Mouse (Mus musculus) kidney, embryonic 14.5 days (tissue): Measurements from ENCODE around the gene Sarnp. TPM values are rescaled to one million over a fixed set of nuclear protein-coding genes. Genes with fewer than 3 reads are reported as not detected.
"Not testable (repeated sequence)": the region's sequence is repeated elsewhere in the genome, so short reads cannot be mapped to it uniquely, and the experiment has no call there.

Source experiments
- ATAC-seq: fragments of 200-750 bp; cut with Nextera tagmentation; 2 replicates; pipeline ENCODE4 v1.8.0; 2017; ENCODE audit warnings: moderate number of reproducible peaks, mild to moderate bottlenecking, moderate TSS enrichment, moderate library complexity; ENCODE audit not compliant: low FRiP score, low TSS enrichment
- H3K27ac ChIP-seq: fragments of 300-500 bp; sonication (generic); 2 replicates; pipeline ENCODE4 v1.5.1; 2014; ENCODE audit warnings: low read depth, mild to moderate bottlenecking, low read length, moderate library complexity, mixed read lengths
- H3K27me3 ChIP-seq: fragments of 300-500 bp; sonication (generic); 2 replicates; pipeline ENCODE4 v1.6.1; 2014; ENCODE audit warnings: mild to moderate bottlenecking, low read length; ENCODE audit not compliant: control insufficient read depth, insufficient read depth
- H3K36me3 ChIP-seq: fragments of 300-500 bp; sonication (generic); 2 replicates; pipeline ENCODE4 v1.6.1; 2014; ENCODE audit warnings: low read length, mixed read lengths; ENCODE audit not compliant: control insufficient read depth, insufficient read depth
- H3K4me1 ChIP-seq: fragments of 300-500 bp; sonication (generic); 2 replicates; pipeline ENCODE4 v1.6.1; 2014; ENCODE audit warnings: low read length, mixed read lengths; ENCODE audit not compliant: control insufficient read depth, insufficient read depth
- H3K4me2 ChIP-seq: fragments of 300-500 bp; sonication (generic); replicated peaks from 2 replicates; pipeline ENCODE4 v1.6.1; 2014; ENCODE audit warnings: low read depth, mild to moderate bottlenecking, low read length
- H3K4me3 ChIP-seq: fragments of 300-500 bp; sonication (generic); 2 replicates; pipeline ENCODE4 v1.5.1; 2014; ENCODE audit warnings: mild to moderate bottlenecking, low read length
- H3K9ac ChIP-seq: fragments of 300-500 bp; sonication (generic); 2 replicates; pipeline ENCODE4 v1.6.1; 2014; ENCODE audit warnings: low read depth, mild to moderate bottlenecking, low read length, moderate library complexity
- H3K9me3 ChIP-seq: fragments of 300-500 bp; sonication (generic); 2 replicates; pipeline ENCODE4 v1.6.1; 2016; ENCODE audit warnings: low read length; ENCODE audit not compliant: control insufficient read depth
- WGBS: fragments of 180-500 bp; shearing (Covaris S2); extraction: QIAGEN DNeasy Blood & Tissue Kit; methylation state at CpG from one replicate; pipeline ENCODE4 v1.1.7; 2014; 5-methylcytosine and 5-hydroxymethylcytosine counted together
- polyA plus RNA-seq: library from polyadenylated mRNA; unstranded; fragments of >200 nt; fragmentation: Nextera tagmentation; extraction: Ambion mirVana; gene quantifications from 2 replicates; pipeline ENCODE4 v1.2.1, GENCODE M21; 2014

Gene Sarnp
- polyA plus RNA-seq, 1 experiment from 2014 or later: 219 TPM

DNA sequence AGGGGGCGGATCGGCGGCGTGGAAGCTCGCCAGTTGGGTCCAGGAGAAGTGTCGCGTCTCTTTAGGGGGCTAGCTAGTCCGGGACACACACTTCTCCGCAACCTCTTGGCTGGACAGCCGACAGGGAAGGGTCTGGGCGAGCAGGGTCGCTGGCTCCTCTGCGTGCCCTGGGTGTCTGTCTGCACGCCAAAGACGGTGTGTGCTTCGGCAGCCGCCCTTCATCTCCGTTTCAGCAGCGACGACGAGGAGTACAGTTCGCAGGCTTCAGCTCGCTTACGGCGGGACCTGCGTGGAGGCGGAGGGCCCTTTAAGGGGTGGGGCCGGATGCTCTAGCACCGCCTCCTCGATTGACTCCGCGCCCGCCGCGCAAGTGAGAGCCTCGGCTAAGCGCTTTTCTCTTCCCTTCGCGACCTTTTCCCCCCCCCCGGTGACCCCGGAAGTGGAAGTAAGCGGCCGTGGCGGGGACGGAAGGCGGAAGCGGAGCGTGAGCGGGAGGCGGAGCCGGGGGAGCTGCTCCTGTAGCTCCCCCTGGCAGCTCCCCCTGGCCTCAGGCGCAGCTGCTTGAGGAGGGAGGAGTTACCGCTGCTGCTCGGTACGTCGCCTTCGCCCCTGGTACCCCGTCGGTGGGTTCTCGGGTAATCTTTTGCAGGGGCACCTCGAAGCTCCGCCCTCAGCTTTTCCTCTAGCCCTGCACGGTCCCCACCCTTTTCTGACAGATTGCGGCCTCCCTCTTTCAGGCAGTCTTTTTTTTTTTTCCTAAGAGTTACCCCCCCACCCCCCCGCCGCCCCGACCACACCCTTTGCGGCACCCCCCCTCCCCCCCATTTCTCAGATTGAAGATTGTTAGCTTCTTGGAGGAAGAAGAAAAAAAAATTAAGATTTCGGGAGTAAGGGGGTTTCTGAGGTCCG lies 11.8 kb upstream of the Sarnp start:
- Histone ChIP-seq H3K27ac (peak overlapping the region; percentile 98), H3K4me3 (peak overlapping the region; percentile 85), H3K4me1 (peaks cover 36% of the 10 kb centered on the region), H3K36me3 (peaks cover 23% of the 10 kb centered on the region; the same call in 1 of the 2 replicates), H3K4me2 (peak overlapping the region; percentile 72), H3K9me3 (no peaks in the 10 kb centered on the region), H3K27me3 (no peaks in the 10 kb centered on the region), H3K9ac (peak overlapping the region; percentile 83)
- ATAC-seq: peak; percentile 95
- under 1% methylated on average over 69 of the region's 70 CpGs for WGBS

DNA sequence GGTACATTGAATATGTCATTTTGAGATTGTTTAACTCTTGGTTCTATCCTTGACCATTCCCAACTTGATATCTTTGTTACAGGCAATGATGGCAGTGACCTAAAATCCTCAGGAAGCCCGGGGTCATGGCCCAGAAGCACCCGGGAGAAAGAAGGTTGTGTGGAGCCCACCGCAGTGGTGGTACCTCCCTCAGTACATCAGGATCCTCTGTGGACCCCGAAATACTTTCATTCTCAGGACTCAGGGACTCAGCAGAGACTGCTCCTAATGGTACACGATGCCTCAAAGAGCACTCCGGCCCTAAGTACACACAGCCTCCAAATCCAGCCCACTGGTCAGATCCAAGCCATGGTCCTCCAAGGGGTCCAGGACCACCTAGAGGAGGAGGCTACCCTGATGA lies 11.0 kb upstream of the Sarnp start:
- Histone ChIP-seq H3K4me1 (peaks cover 36% of the 10 kb centered on the region), H3K9me3 (no peaks in the 10 kb centered on the region), H3K9ac (peak overlapping the region; percentile 83), H3K4me2 (peak overlapping the region; percentile 59), H3K36me3 (peaks cover 16% of the 10 kb centered on the region; the same call in 1 of the 2 replicates), H3K27me3 (no peaks in the 10 kb centered on the region), H3K27ac (peak overlapping the region; percentile 98; the same call in 1 of the 2 replicates), H3K4me3 (peak overlapping the region; percentile 85)
- WGBS: 56% methylated on average over 6 of the region's 6 CpGs
- ATAC-seq: no peak

DNA sequence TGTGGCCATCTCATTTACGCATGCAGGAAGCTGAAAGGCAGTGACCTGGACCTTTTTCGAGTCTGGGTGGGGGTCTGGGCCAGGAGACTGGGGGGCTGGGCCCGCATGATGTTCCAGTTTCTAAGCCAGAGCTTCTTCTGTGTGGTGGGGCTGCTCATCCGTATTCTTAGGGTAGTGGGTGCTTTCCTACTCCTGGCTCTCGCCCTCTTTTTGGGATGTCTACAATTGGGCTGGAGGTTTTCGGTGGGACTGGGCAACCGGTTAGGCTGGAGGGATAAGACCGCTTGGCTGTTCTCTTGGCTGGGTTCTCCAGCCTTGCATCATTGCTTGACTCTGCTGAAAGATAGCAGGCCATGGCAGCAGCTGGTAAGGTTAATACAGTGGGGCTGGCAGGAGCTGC lies 10.1 kb upstream of the Sarnp start:
- peak overlapping the region; percentile 59 for H3K4me2 ChIP-seq
- peaks cover 36% of the 10 kb centered on the region for H3K4me1 ChIP-seq
- H3K27me3 ChIP-seq: no peaks in the 10 kb centered on the region
- H3K9me3 ChIP-seq: no peaks in the 10 kb centered on the region
- peaks cover 7% of the 10 kb centered on the region; the same call in 1 of the 2 replicates for H3K36me3 ChIP-seq
- WGBS: 88% methylated on average over 8 of the region's 8 CpGs
- H3K9ac ChIP-seq: peak overlapping the region; percentile 83
- ATAC-seq: no peak
- H3K27ac ChIP-seq: no peak overlapping the region
- H3K4me3 ChIP-seq: peak overlapping the region; percentile 85

DNA sequence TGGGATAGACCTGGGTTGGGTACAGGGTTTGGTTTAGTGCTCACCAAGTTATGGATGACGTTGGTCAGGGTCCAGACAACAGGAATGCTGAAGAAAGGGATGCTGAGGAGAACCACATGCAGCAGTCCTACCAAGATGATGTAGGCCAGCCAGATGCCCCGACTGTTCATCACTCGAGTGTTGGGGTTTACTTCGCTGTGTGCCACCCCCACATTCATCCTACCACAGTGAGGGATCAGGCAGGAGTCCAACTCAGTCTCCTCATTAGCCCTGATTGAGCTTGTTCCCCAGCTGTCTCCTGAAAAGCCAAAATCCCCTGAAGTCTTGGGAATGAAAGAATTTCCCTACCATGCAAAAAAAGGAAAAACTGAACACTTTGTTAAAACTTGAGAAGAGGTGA lies 3.1 kb downstream of the Sarnp start:
- 89% methylated on average over 4 of the region's 4 CpGs for WGBS
- no peak overlapping the region for H3K4me2 ChIP-seq

DNA sequence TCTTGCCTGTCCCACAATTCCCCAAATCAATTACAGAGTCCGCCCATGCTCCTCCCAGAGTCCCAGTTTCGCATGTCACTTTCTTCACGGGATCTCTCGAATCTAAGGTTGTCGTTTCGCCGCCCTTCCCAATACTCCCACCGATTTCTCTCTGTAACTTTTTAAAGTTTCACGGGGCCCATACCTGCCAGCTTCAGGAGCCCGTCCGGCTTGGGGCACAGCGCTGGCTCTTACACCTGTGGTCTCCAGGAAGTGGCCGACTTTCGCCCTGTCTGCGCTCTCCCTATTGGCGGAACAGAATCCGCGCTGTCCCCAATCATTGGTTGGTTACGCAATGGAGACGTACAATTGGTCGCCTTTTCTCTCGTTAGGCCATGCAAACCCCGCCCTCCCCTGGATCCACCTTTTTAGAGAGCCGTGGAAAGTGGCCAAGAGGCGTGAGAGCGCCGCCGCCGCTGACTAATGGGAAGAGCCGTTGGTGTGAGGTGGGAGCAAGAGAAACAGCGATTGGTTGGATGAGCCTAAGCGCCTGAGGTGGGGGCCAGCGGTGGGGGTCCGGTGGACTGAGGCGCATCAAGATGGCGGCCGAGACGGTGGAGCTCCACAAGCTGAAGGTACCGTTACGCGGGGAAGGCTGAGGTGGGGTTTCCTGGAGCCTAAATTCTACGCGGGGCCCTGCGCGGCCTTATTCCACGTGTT lies 4.4 kb downstream of the Sarnp start, which contains the start of gene Ormdl2:
Gene Ormdl2, minus strand, starts transcription at position 288 of the 699 bp plus-strand sequence.
- H3K4me1 ChIP-seq: peaks cover 7% of the 10 kb centered on the region
- peak within 1 kb of the TSS; percentile 90 for H3K4me3 ChIP-seq
- H3K9ac ChIP-seq: peak within 1 kb of the TSS; percentile 80
- H3K27ac ChIP-seq: peak within 1 kb of the TSS; percentile 56; the same call in 1 of the 2 replicates
- WGBS: under 1% methylated on average over 46 of the region's 46 CpGs
- H3K9me3 ChIP-seq: no peaks in the 10 kb centered on the region
- no peaks in the 10 kb centered on the region for H3K27me3 ChIP-seq
- ATAC-seq: peak; percentile 100
- H3K4me2 ChIP-seq: peak within 1 kb of the TSS; percentile 88
- H3K36me3 ChIP-seq: peaks cover 41% of the 10 kb centered on the region

More for the DNA sequence above, 3.1 kb downstream of the Sarnp start:
- Histone ChIP-seq H3K9me3 (no peaks in the 10 kb centered on the region), H3K27me3 (no peaks in the 10 kb centered on the region), H3K36me3 (peaks cover 51% of the 10 kb centered on the region), H3K9ac (no peak overlapping the region), H3K4me3 (no peak overlapping the region), H3K27ac (no peak overlapping the region), H3K4me1 (peaks cover 7% of the 10 kb centered on the region)
- ATAC-seq: no peak

DNA sequence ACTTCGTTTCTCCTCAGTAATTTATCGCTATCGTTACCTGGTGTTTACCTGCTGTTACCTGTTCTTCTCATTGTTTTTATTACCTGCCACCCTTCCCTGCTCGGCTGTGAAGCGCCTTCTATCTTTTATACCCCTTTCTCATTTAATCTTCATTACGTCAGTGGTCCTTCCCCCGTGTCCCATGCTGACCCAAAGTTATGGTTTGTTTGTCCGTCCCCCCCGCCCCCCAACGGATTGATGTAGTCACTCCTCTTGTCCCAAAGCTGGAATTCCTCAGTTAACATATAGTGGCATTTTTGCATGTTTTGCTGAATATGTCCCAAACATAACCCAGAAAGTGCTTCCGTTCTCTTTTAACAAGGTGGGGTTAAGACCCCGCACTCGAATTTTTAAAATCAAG lies 5.0 kb downstream of the Sarnp start:
- H3K27me3 ChIP-seq: no peaks in the 10 kb centered on the region
- peaks cover 37% of the 10 kb centered on the region for H3K36me3 ChIP-seq
- H3K27ac ChIP-seq: peak overlapping the region; percentile 56; the same call in 1 of the 2 replicates
- H3K9ac ChIP-seq: peak overlapping the region; percentile 80
- ATAC-seq: peak; percentile 0; the same call in 1 of the 2 replicates
- H3K4me3 ChIP-seq: peak overlapping the region; percentile 90
- H3K4me2 ChIP-seq: peak overlapping the region; percentile 88
- H3K9me3 ChIP-seq: no peaks in the 10 kb centered on the region
- peaks cover 7% of the 10 kb centered on the region for H3K4me1 ChIP-seq
- 2% methylated on average over 13 of the region's 13 CpGs for WGBS

DNA sequence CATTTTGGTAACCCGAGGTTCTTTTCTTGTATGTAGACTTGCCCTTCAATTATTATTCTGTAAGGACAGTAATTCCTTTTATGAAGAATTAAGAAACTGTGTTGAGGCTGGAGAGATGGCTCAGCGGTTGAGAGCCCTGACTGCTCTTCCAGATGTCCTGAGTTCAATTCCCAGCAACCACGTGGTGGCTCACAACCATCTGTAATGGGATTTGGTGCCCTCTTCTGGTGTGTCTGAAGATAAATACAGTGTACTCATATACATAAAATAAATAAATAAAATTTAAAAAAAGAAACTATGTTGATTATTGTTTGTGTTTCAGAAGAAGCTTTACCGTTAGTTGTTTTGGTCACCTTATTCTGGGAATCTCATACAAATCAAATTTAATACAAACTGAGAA lies 6.0 kb downstream of the Sarnp start:
- H3K4me3 ChIP-seq: peak overlapping the region; percentile 90; the same call in 1 of the 2 replicates
- 88% methylated on average over 4 of the region's 4 CpGs for WGBS
- ATAC-seq: not testable (repeated sequence)

DNA sequence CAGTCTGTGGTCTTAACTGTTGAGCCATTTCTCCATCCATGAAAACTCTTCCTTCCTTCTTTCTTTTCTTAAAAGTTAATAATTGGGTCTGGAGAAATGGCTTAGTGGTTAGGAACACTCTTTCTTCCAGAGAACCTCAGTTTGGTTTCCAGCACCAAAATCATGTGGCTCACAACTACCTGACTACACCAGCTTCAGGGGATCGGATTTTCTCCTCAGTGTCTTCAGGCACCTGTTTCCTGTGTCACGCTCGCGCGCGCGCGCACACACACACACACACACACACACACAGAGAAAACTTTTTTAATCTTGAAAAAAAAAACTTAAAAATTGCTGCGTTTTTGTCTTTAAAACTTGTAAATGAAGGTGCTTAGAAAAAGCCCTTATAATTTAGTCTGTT lies 6.7 kb downstream of the Sarnp start:
- Histone ChIP-seq H3K36me3 (peaks cover 22% of the 10 kb centered on the region), H3K4me1 (peaks cover 7% of the 10 kb centered on the region)
- 97% methylated on average over 9 of the region's 9 CpGs for WGBS

More for the DNA sequence above, 6.0 kb downstream of the Sarnp start:
- H3K9me3 ChIP-seq, H3K4me1 ChIP-seq, H3K27me3 ChIP-seq, H3K9ac ChIP-seq, H3K27ac ChIP-seq: not testable (repeated sequence)
- Histone ChIP-seq H3K4me2 (peak overlapping the region; percentile 88), H3K36me3 (peaks cover 28% of the 10 kb centered on the region)

More for the DNA sequence above, 6.7 kb downstream of the Sarnp start:
- H3K27ac ChIP-seq: no peak overlapping the region
- ATAC-seq: no peak
- no peak overlapping the region for H3K9ac ChIP-seq
- H3K9me3 ChIP-seq: no peaks in the 10 kb centered on the region
- no peak overlapping the region for H3K4me3 ChIP-seq
- no peak overlapping the region for H3K4me2 ChIP-seq
- no peaks in the 10 kb centered on the region for H3K27me3 ChIP-seq
